Mouse (Mus musculus): ENCODE results near the gene Myh1. TPM values are rescaled to one million over a fixed set of nuclear protein-coding genes. Genes with fewer than 3 reads are reported as not detected.

Myh1 gene
- polyA plus RNA-seq, 1 experiment from 2014 or later, result 2.4 TPM

GRCm38 (mm10) chr11:67164851-67165250, 35.0 kb upstream of the Myh1 start:
- no peak for DNase-seq (ENCODE audit: low spot score)

GRCm38 (mm10) chr11:67169301-67169700, 30.6 kb upstream of the Myh1 start:
- DNase-seq (ENCODE audit: low spot score) (peak; percentile 2), ATAC-seq (ENCODE audit: low read depth) (no peak)
- Histone ChIP-seq H3K27ac (replicated peaks; ENCODE audit: low read depth, low read length) (no peak overlapping the region), H3K4me1 (ENCODE audit: control insufficient read depth, insufficient read depth, low read length) (no peaks in the 10 kb centered on the region), H3K9ac (ENCODE audit: low read depth, low read length) (no peak overlapping the region), H3K9me3 (ENCODE audit: control insufficient read depth, low read length) (no peaks in the 10 kb centered on the region), H3K4me3 (ENCODE audit: low read depth, low read length) (no peak overlapping the region), H3K36me3 (ENCODE audit: control insufficient read depth, insufficient read depth, low read length) (no peaks in the 10 kb centered on the region), H3K27me3 (replicated peaks; ENCODE audit: control insufficient read depth, insufficient read depth, low read length) (no peaks in the 10 kb centered on the region), H3K4me2 (ENCODE audit: low read depth, low read length) (no peak overlapping the region)
- WGBS, result 26% methylated on average over 5 of the region's 5 CpGs

More at GRCm38 (mm10) chr11:67164851-67165250, 35.0 kb upstream of the Myh1 start:
- no peak for ATAC-seq (ENCODE audit: low read depth)
- no peak overlapping the region for H3K4me3 ChIP-seq (ENCODE audit: low read depth, low read length)
- H3K27me3 ChIP-seq (replicated peaks; ENCODE audit: control insufficient read depth, insufficient read depth, low read length), result no peaks in the 10 kb centered on the region
- H3K9me3 ChIP-seq (ENCODE audit: control insufficient read depth, low read length), result no peaks in the 10 kb centered on the region
- H3K4me2 ChIP-seq (ENCODE audit: low read depth, low read length), result no peak overlapping the region
- H3K27ac ChIP-seq (replicated peaks; ENCODE audit: low read depth, low read length), result no peak overlapping the region
- 50% methylated on average over 5 of the region's 5 CpGs for WGBS
- no peaks in the 10 kb centered on the region for H3K36me3 ChIP-seq (ENCODE audit: control insufficient read depth, insufficient read depth, low read length)
- H3K4me1 ChIP-seq (ENCODE audit: control insufficient read depth, insufficient read depth, low read length), result no peaks in the 10 kb centered on the region
- H3K9ac ChIP-seq (ENCODE audit: low read depth, low read length), result no peak overlapping the region

- H3K4me1 ChIP-seq (ENCODE audit: control insufficient read depth, insufficient read depth, low read length), result no peaks in the 10 kb centered on the region
- DNase-seq (ENCODE audit: low spot score) (no peak), ATAC-seq (ENCODE audit: low read depth) (no peak)
- no peak within 1 kb of the TSS for H3K27ac ChIP-seq (replicated peaks; ENCODE audit: low read depth, low read length)
- H3K4me2 ChIP-seq (ENCODE audit: low read depth, low read length), result no peak within 1 kb of the TSS
- WGBS, result 80% methylated on average over 14 of the region's 14 CpGs
- no peaks in the 10 kb centered on the region for H3K36me3 ChIP-seq (ENCODE audit: control insufficient read depth, insufficient read depth, low read length)
- H3K4me3 ChIP-seq (ENCODE audit: low read depth, low read length), result no peak within 1 kb of the TSS
- no peaks in the 10 kb centered on the region for H3K9me3 ChIP-seq (ENCODE audit: control insufficient read depth, low read length)
- H3K27me3 ChIP-seq (replicated peaks; ENCODE audit: control insufficient read depth, insufficient read depth, low read length), result no peaks in the 10 kb centered on the region
- H3K9ac ChIP-seq (ENCODE audit: low read depth, low read length), result no peak within 1 kb of the TSS
Observed at GRCm38 (mm10) chr11:67170727-67171126, 29.1 kb upstream of the Myh1 start, which contains the start of gene Myh2. Gene Myh2, plus strand, starts transcription at chr11:67171027.

- ATAC-seq (ENCODE audit: low read depth), result no peak
- H3K4me2 ChIP-seq (ENCODE audit: low read depth, low read length), result no peak overlapping the region
- no peaks in the 10 kb centered on the region for H3K4me1 ChIP-seq (ENCODE audit: control insufficient read depth, insufficient read depth, low read length)
- H3K9ac ChIP-seq (ENCODE audit: low read depth, low read length), result no peak overlapping the region
- no peaks in the 10 kb centered on the region for H3K27me3 ChIP-seq (replicated peaks; ENCODE audit: control insufficient read depth, insufficient read depth, low read length)
- 70% methylated on average over 2 of the region's 2 CpGs for WGBS
- no peak overlapping the region for H3K4me3 ChIP-seq (ENCODE audit: low read depth, low read length)
- H3K27ac ChIP-seq (replicated peaks; ENCODE audit: low read depth, low read length), result no peak overlapping the region
- no peak for DNase-seq (ENCODE audit: low spot score)
- H3K36me3 ChIP-seq (ENCODE audit: control insufficient read depth, insufficient read depth, low read length), result no peaks in the 10 kb centered on the region
- no peaks in the 10 kb centered on the region for H3K9me3 ChIP-seq (ENCODE audit: control insufficient read depth, low read length)
Observed at GRCm38 (mm10) chr11:67172439-67172838, 27.4 kb upstream of the Myh1 start.

- Histone ChIP-seq H3K9me3 (ENCODE audit: control insufficient read depth, low read length) (no peaks in the 10 kb centered on the region), H3K27ac (replicated peaks; ENCODE audit: low read depth, low read length) (no peak overlapping the region), H3K9ac (ENCODE audit: low read depth, low read length) (no peak overlapping the region), H3K36me3 (ENCODE audit: control insufficient read depth, insufficient read depth, low read length) (no peaks in the 10 kb centered on the region), H3K4me1 (ENCODE audit: control insufficient read depth, insufficient read depth, low read length) (no peaks in the 10 kb centered on the region), H3K4me3 (ENCODE audit: low read depth, low read length) (no peak overlapping the region), H3K4me2 (ENCODE audit: low read depth, low read length) (no peak overlapping the region), H3K27me3 (replicated peaks; ENCODE audit: control insufficient read depth, insufficient read depth, low read length) (no peaks in the 10 kb centered on the region)
- DNase-seq (ENCODE audit: low spot score) (no peak), ATAC-seq (ENCODE audit: low read depth) (no peak)
- WGBS, result 66% methylated on average over 5 of the region's 5 CpGs
Observed at GRCm38 (mm10) chr11:67176376-67176775, 23.5 kb upstream of the Myh1 start.

- no peaks in the 10 kb centered on the region for H3K36me3 ChIP-seq (ENCODE audit: control insufficient read depth, insufficient read depth, low read length)
- no peak for ATAC-seq (ENCODE audit: low read depth)
Observed at GRCm38 (mm10) chr11:67190316-67190715, 9.5 kb upstream of the Myh1 start.

GRCm38 (mm10) chr11:67190814-67191213, 9.0 kb upstream of the Myh1 start:
- Histone ChIP-seq H3K27ac (replicated peaks; ENCODE audit: low read depth, low read length) (no peak overlapping the region), H3K4me3 (ENCODE audit: low read depth, low read length) (no peak overlapping the region), H3K27me3 (replicated peaks; ENCODE audit: control insufficient read depth, insufficient read depth, low read length) (no peaks in the 10 kb centered on the region), H3K4me1 (ENCODE audit: control insufficient read depth, insufficient read depth, low read length) (no peaks in the 10 kb centered on the region), H3K9me3 (ENCODE audit: control insufficient read depth, low read length) (no peaks in the 10 kb centered on the region), H3K36me3 (ENCODE audit: control insufficient read depth, insufficient read depth, low read length) (no peaks in the 10 kb centered on the region), H3K9ac (ENCODE audit: low read depth, low read length) (no peak overlapping the region), H3K4me2 (ENCODE audit: low read depth, low read length) (no peak overlapping the region)
- ATAC-seq (ENCODE audit: low read depth) (no peak), DNase-seq (ENCODE audit: low spot score) (no peak)
- 80% methylated on average over 2 of the region's 2 CpGs for WGBS

More at GRCm38 (mm10) chr11:67190316-67190715, 9.5 kb upstream of the Myh1 start:
- Histone ChIP-seq H3K4me2 (ENCODE audit: low read depth, low read length) (no peak overlapping the region), H3K4me1 (ENCODE audit: control insufficient read depth, insufficient read depth, low read length) (no peaks in the 10 kb centered on the region), H3K4me3 (ENCODE audit: low read depth, low read length) (no peak overlapping the region), H3K27me3 (replicated peaks; ENCODE audit: control insufficient read depth, insufficient read depth, low read length) (no peaks in the 10 kb centered on the region), H3K9ac (ENCODE audit: low read depth, low read length) (no peak overlapping the region), H3K27ac (replicated peaks; ENCODE audit: low read depth, low read length) (no peak overlapping the region), H3K9me3 (ENCODE audit: control insufficient read depth, low read length) (no peaks in the 10 kb centered on the region)
- no peak for DNase-seq (ENCODE audit: low spot score)
- 79% methylated on average over 10 of the region's 10 CpGs for WGBS

- Histone ChIP-seq H3K9me3 (ENCODE audit: control insufficient read depth, low read length) (no peaks in the 10 kb centered on the region), H3K36me3 (ENCODE audit: control insufficient read depth, insufficient read depth, low read length) (no peaks in the 10 kb centered on the region), H3K4me3 (ENCODE audit: low read depth, low read length) (no peak overlapping the region), H3K4me1 (ENCODE audit: control insufficient read depth, insufficient read depth, low read length) (no peaks in the 10 kb centered on the region), H3K27ac (replicated peaks; ENCODE audit: low read depth, low read length) (no peak overlapping the region), H3K27me3 (replicated peaks; ENCODE audit: control insufficient read depth, insufficient read depth, low read length) (no peaks in the 10 kb centered on the region), H3K9ac (ENCODE audit: low read depth, low read length) (no peak overlapping the region), H3K4me2 (ENCODE audit: low read depth, low read length) (no peak overlapping the region)
- DNase-seq (ENCODE audit: low spot score), result no peak
- WGBS, result 90% methylated on average over 14 of the region's 14 CpGs
- no peak for ATAC-seq (ENCODE audit: low read depth)
Observed at GRCm38 (mm10) chr11:67191496-67191895, 8.4 kb upstream of the Myh1 start.

GRCm38 (mm10) chr11:67199321-67199720, 531 bp upstream of the Myh1 start:
- no peak overlapping the region for H3K4me2 ChIP-seq (ENCODE audit: low read depth, low read length)
- ATAC-seq (ENCODE audit: low read depth) (no peak), DNase-seq (ENCODE audit: low spot score) (no peak)
- H3K9me3 ChIP-seq (ENCODE audit: control insufficient read depth, low read length), result no peaks in the 10 kb centered on the region
- H3K4me3 ChIP-seq (ENCODE audit: low read depth, low read length), result no peak overlapping the region
- H3K36me3 ChIP-seq (ENCODE audit: control insufficient read depth, insufficient read depth, low read length), result no peaks in the 10 kb centered on the region
- WGBS, result 46% methylated on average over 1 of the region's 1 CpGs
- no peak overlapping the region for H3K9ac ChIP-seq (ENCODE audit: low read depth, low read length)
- no peak overlapping the region for H3K27ac ChIP-seq (replicated peaks; ENCODE audit: low read depth, low read length)
- no peaks in the 10 kb centered on the region for H3K27me3 ChIP-seq (replicated peaks; ENCODE audit: control insufficient read depth, insufficient read depth, low read length)
- no peaks in the 10 kb centered on the region for H3K4me1 ChIP-seq (ENCODE audit: control insufficient read depth, insufficient read depth, low read length)

Measured in embryonic facial prominence, embryonic 14.5 days (tissue).